Mouse (Mus musculus) ovary, postnatal 36 days (tissue): ENCODE measurements around the gene Kdm5c.
"Not testable (repeated sequence)": the region's sequence is repeated elsewhere in the genome, so short reads cannot be mapped to it uniquely, and the experiment has no call there.

Source experiments
- DNase-seq: peaks from one replicate; pipeline ENCODE4 v3.0.0; 2022; ENCODE audit warnings: low spot score, mixed read lengths

Gene Kdm5c

DNA sequence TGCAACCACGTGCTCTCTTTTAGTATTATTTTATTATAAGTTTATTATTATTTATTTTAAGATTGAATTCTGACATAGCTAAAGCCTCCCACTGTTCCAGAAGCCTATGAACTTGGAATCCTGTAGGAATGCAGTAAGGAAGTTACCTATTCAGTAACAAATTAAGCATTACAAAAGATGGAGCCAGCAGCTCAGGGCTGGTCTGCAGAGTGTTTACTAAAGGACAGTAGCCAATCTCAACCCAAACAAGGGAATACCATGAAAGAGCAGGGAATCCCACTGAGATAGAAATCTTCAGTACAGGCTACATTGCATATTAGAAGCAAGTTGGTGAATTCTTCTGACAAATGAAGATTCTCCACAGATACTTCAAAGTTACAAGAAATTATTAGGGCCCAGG is 54.2 kb downstream of the Kdm5c start:
- DNase-seq, result not testable (repeated sequence)

- DNase-seq, result no peak
These were observed 73.4 kb downstream of the Kdm5c start for GRCm38 (mm10) chrX:152306224-152306623.

DNA sequence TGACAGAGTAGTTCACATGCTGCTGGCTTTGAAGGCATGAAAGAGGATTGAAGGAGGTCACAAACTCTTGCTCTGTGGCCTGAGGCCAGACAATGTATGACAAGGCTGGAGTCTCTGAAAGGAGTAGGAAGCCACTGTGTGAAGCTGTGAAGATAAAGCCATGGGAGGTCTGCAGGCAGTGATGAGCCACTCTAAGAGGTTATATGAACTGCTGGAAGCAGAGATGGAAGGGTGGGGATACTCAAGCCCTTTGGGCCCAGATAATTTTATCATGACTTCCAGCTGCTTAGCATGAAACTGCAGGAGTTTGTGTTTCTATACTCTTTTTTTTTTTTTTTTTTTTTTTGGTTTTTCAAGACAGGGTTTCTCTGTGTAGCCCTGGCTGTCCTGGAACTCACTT is 74.6 kb downstream of the Kdm5c start:
- no peak for DNase-seq

- DNase-seq, result peak; percentile 37
These were observed 75.1 kb downstream of the Kdm5c start for GRCm38 (mm10) chrX:152307942-152308341.

DNA sequence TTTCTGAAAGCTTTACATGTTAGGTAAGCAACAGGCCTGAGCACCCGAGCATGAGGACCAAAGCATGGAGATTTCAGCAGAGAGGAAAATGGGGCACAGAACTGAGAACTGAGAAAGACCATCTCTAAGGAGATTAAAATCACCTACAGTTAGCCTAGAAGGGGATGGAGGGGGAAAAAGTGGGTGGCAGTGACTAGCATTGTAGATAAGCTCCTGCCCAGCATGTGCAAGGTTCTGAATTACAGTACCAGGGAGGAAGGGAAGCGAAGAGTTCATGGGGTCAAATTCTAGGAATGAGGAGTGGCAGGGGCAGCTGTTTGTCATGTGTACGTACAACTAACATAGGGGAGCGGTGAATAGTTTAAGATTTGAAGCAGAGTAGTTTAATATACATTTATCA is 87.7 kb downstream of the Kdm5c start:
- no peak for DNase-seq

DNA sequence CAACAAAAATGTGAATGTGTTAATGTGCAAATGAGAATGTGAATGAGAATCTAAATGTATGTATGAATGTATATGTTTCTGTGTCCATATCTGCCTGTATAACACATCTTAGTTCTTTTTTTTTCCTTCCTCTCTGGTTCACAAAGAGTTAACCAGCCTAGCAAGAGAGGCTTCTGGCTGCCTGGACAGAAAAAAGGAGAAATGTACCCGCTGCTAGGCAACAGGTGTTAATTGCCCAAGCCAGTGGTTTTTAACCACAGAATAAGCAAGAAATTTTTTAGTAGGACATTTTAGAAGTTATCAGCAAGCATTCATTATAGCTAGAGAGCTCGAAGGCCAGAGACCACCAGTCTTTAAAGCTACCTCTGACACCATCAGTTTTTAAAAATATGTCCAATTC is 90.0 kb downstream of the Kdm5c start:
- DNase-seq, result no peak

- no peak for DNase-seq
These were observed 90.8 kb downstream of the Kdm5c start for GRCm38 (mm10) chrX:152323584-152323983.
